Mouse (Mus musculus) c-Kit-positive CD71-negative TER-119-negative erythroid progenitor cells, embryonic 14.5 days (primary cell): ENCODE data around the gene Ptn.

Experiments used
- DNase-seq: peaks from one replicate; pipeline ENCODE4 v3.0.0-alpha.2; 2013; ENCODE audit warnings: low read depth

The Ptn gene

GRCm38 (mm10) chr6:36815992-36816391 is 6.0 kb upstream of the Ptn start:
- DNase-seq = no peak

GRCm38 (mm10) chr6:36812666-36813515 is 2.9 kb upstream of the Ptn start:
- DNase-seq = no peak

GRCm38 (mm10) chr6:36810448-36810847 is 428 bp upstream of the Ptn start:
- DNase-seq = no peak

- DNase-seq = no peak
Measured at GRCm38 (mm10) chr6:36809311-36809726, 701 bp downstream of the Ptn start.

- no peak for DNase-seq
Measured at GRCm38 (mm10) chr6:36808306-36809058, 1.5 kb downstream of the Ptn start.

GRCm38 (mm10) chr6:36806906-36807305 is 3.1 kb downstream of the Ptn start:
- no peak for DNase-seq

GRCm38 (mm10) chr6:36800309-36800946 is 9.6 kb downstream of the Ptn start:
- DNase-seq = no peak

GRCm38 (mm10) chr6:36797066-36797655 is 12.9 kb downstream of the Ptn start:
- no peak for DNase-seq

- DNase-seq = no peak
Measured at GRCm38 (mm10) chr6:36794535-36794934, 15.5 kb downstream of the Ptn start.

GRCm38 (mm10) chr6:36793775-36794174 is 16.2 kb downstream of the Ptn start:
- no peak for DNase-seq

GRCm38 (mm10) chr6:36789261-36789660 is 20.8 kb downstream of the Ptn start:
- no peak for DNase-seq

GRCm38 (mm10) chr6:36788576-36789191 is 21.3 kb downstream of the Ptn start:
- no peak for DNase-seq

- no peak for DNase-seq
Measured at GRCm38 (mm10) chr6:36784682-36785208, 25.3 kb downstream of the Ptn start.

- DNase-seq = no peak
Measured at GRCm38 (mm10) chr6:36782481-36782880, 27.5 kb downstream of the Ptn start.

GRCm38 (mm10) chr6:36777567-36778337 is 32.3 kb downstream of the Ptn start:
- no peak for DNase-seq

GRCm38 (mm10) chr6:36777039-36777438 is 33.0 kb downstream of the Ptn start:
- no peak for DNase-seq

- DNase-seq = no peak
Measured at GRCm38 (mm10) chr6:36775647-36776360, 34.2 kb downstream of the Ptn start.

- DNase-seq = no peak
Measured at GRCm38 (mm10) chr6:36772541-36772940, 37.5 kb downstream of the Ptn start.

- DNase-seq = no peak
Measured at GRCm38 (mm10) chr6:36769012-36769411, 41.0 kb downstream of the Ptn start.

- DNase-seq = no peak
Measured at GRCm38 (mm10) chr6:36766941-36767340, 43.1 kb downstream of the Ptn start.
